29 mouse cellular contexts compared by ENCODE assay signal in genomic region chr1:178342063-178342462, GRCm38 (mm10). TPM values are rescaled to one million over a fixed set of nuclear protein-coding genes. Genes with fewer than 3 reads are reported as not detected.
DNase-seq lines count a peak whose midpoint lies in the region; ATAC-seq and TF ChIP-seq lines count a peak whose summit lies in the region.
"Had no signal": no experiment of that assay in that cellular context is flagged by ENCODE, and none has a peak within 500 bp of the region (broad histone marks: within the 10 kb centered on the region; RNA-seq: fewer than 3 reads in every experiment).

No protein-coding gene starts in this region.

- no peaks in the 10 kb centered on the region for H3K27me3 ChIP-seq in MEL (ENCODE audit: control insufficient read depth in 1 of 2, insufficient read depth in 2 of 2, low read length in 2 of 2)
- H3K27me3 ChIP-seq in hindbrain, embryonic 11.5 days (ENCODE audit: control insufficient read depth, insufficient read depth, low read length), result no peaks in the 10 kb centered on the region
- H3K27me3 ChIP-seq: CH12.LX; embryonic facial prominence, embryonic 13.5 days; embryonic facial prominence, embryonic 15.5 days; forebrain, embryonic 12.5 days; Patski had no signal

- H3K9me3 ChIP-seq in MEL (replicated peaks; ENCODE audit: insufficient read depth, low read length), result no peaks in the 10 kb centered on the region
- H3K9me3 ChIP-seq in hindbrain, embryonic 11.5 days (ENCODE audit: control insufficient read depth, low read length), result no peaks in the 10 kb centered on the region
- H3K9me3 ChIP-seq: embryonic facial prominence, embryonic 13.5 days; embryonic facial prominence, embryonic 15.5 days; forebrain, embryonic 10.5 days; forebrain, embryonic 12.5 days; G1E had no signal

- intact Hi-C loops in left cerebral cortex, postnatal 25 days (cut with DNase I), result no loop called here

- TF ChIP-seq RAD21 in MEL (IDR thresholded peaks at IDR 0.05; ENCODE audit: low read depth, low read length), result no peak

- no peak for TF ChIP-seq POLR2A in MEL (IDR thresholded peaks at IDR 0.05; ENCODE audit: control insufficient read depth in 1 of 2, insufficient read depth in 1 of 2, low read depth in 1 of 2, low read length in 2 of 2, poor library complexity in 1 of 2)
- no peak for TF ChIP-seq POLR2A in bone marrow macrophage, adult 2 months (IDR thresholded peaks at IDR 0.05; ENCODE audit: borderline replicate concordance, low read depth, low read length)

- H3K36me3 ChIP-seq in MEL (ENCODE audit: control insufficient read depth in 1 of 2, insufficient read depth in 2 of 2, low read length in 2 of 2), result peaks cover 0 to 11% of the 10 kb centered on the region in 2 experiments; a peak in 2 of 4 replicates
- H3K36me3 ChIP-seq in hindbrain, embryonic 11.5 days (ENCODE audit: control insufficient read depth, insufficient read depth, low read length), result no peaks in the 10 kb centered on the region
- H3K36me3 ChIP-seq: embryonic facial prominence, embryonic 13.5 days; embryonic facial prominence, embryonic 15.5 days; forebrain, embryonic 10.5 days; forebrain, embryonic 12.5 days had no signal

- H3K79me2 ChIP-seq in MEL (ENCODE audit: control insufficient read depth, insufficient read depth, low read length, poor library complexity), result peaks cover 11% of the 10 kb centered on the region

- peak; percentile 29 to 49; a peak in 3 of 4 replicates for TF ChIP-seq EP300 in MEL (IDR thresholded peaks at IDR 0.05; ENCODE audit: low read depth in 1 of 2, low read length in 2 of 2)

- H3K4me2 ChIP-seq in hindbrain, embryonic 11.5 days (replicated peaks; ENCODE audit: low read depth, low read length), result no peak overlapping the region
- H3K4me2 ChIP-seq: embryonic facial prominence, embryonic 13.5 days; embryonic facial prominence, embryonic 15.5 days; forebrain, embryonic 12.5 days had no signal

- H3K4me1 ChIP-seq in MEL (ENCODE audit: control insufficient read depth in 1 of 2, insufficient read depth in 2 of 2, low read length in 2 of 2), result peaks cover 3 to 8% of the 10 kb centered on the region in 2 experiments; a peak in 2 of 4 replicates
- peaks cover 26% of the 10 kb centered on the region for H3K4me1 ChIP-seq in bone marrow macrophage, adult 2 months (ENCODE audit: control insufficient read depth, insufficient read depth, low read length)
- H3K4me1 ChIP-seq in hindbrain, embryonic 11.5 days (replicated peaks; ENCODE audit: control insufficient read depth, insufficient read depth, low read length), result no peaks in the 10 kb centered on the region; the same call in 1 of the 2 replicates
- H3K4me1 ChIP-seq: embryonic facial prominence, embryonic 13.5 days; embryonic facial prominence, embryonic 15.5 days had no signal

- no peak overlapping the region for H3K4me3 ChIP-seq in MEL (ENCODE audit: control insufficient read depth in 1 of 2, insufficient read depth in 1 of 2, low read depth in 2 of 2, low read length in 2 of 2)
- peak overlapping the region; percentile 4; the same call in 1 of the 2 replicates for H3K4me3 ChIP-seq in bone marrow macrophage, adult 2 months (ENCODE audit: insufficient read depth, low read length)
- no peak overlapping the region for H3K4me3 ChIP-seq in hindbrain, embryonic 11.5 days (ENCODE audit: low read depth, low read length)
- H3K4me3 ChIP-seq: embryonic facial prominence, embryonic 13.5 days; embryonic facial prominence, embryonic 15.5 days; erythroblast, embryonic 14.5 days; forebrain, embryonic 10.5 days; forebrain, embryonic 12.5 days had no signal

- DNase-seq in heart, adult 11 months, result peak; percentile 90
- no peak for DNase-seq in heart, adult 8-10 months (ENCODE audit: low spot score)
- DNase-seq in MEL (ENCODE audit: low read depth, low spot score), result peak; percentile 80
- DNase-seq in left cerebral cortex, postnatal 25 days (ENCODE audit: low spot score in 2 of 2), result no peak
- no peak for DNase-seq in hindbrain, embryonic 11.5 days (ENCODE audit: low spot score)
- DNase-seq: adrenal gland, adult 8-10 months; adrenal gland, postnatal 14 days; adrenal gland, postnatal 36 days; B cell, adult 2 months; cerebellum, adult 11 months; cerebellum, adult 18-20 months; cerebellum, adult 8-10 months; cerebellum, adult 9-11 months; cerebellum, postnatal 14 days; cerebellum, postnatal 36 days; embryo, embryonic 11 days had no signal

- 68% methylated on average over 1 of the region's 1 CpGs for WGBS in hindbrain, embryonic 11.5 days

- TF ChIP-seq CTCF in MEL (IDR thresholded peaks at IDR 0.05 in 2 of 3, conservative IDR thresholded peaks at IDR 0.05 in 1 of 3; ENCODE audit: control insufficient read depth in 1 of 3, insufficient read depth in 1 of 3, low read depth in 2 of 3, low read length in 3 of 3, poor library complexity in 1 of 3, severe bottlenecking in 1 of 3), result no peak
- no peak for TF ChIP-seq CTCF in bone marrow macrophage, adult 2 months (IDR thresholded peaks at IDR 0.05; ENCODE audit: low read depth, low read length)

- no peak overlapping the region for H3K27ac ChIP-seq in MEL (ENCODE audit: control insufficient read depth, low read depth, low read length)
- peak overlapping the region; percentile 94 for H3K27ac ChIP-seq in bone marrow macrophage, adult 2 months (ENCODE audit: insufficient read depth, low read depth, low read length)
- H3K27ac ChIP-seq in hindbrain, embryonic 11.5 days (ENCODE audit: low read depth, low read length), result no peak overlapping the region
- H3K27ac ChIP-seq: embryonic facial prominence, embryonic 13.5 days; embryonic facial prominence, embryonic 15.5 days; forebrain, embryonic 10.5 days; forebrain, embryonic 12.5 days had no signal

- no peak for ATAC-seq in hindbrain, embryonic 11.5 days (ENCODE audit: low FRiP score)
- ATAC-seq: activated CD4-positive, CD25-positive, alpha-beta regulatory T cell, adult 4 months; CD4-positive, CD25-positive, alpha-beta regulatory T cell, adult 4 months; forebrain, embryonic 14.5 days; forebrain, embryonic 16.5 days; Patski had no signal

- H3K9ac ChIP-seq in MEL (ENCODE audit: control insufficient read depth, low read depth, low read length, poor library complexity, severe bottlenecking), result no peak overlapping the region
- no peak overlapping the region for H3K9ac ChIP-seq in hindbrain, embryonic 11.5 days (ENCODE audit: low read depth, low read length)
- H3K9ac ChIP-seq: embryonic facial prominence, embryonic 13.5 days; embryonic facial prominence, embryonic 15.5 days; forebrain, embryonic 12.5 days had no signal

TF ChIP-seq in MEL, 35 proteins besides CTCF, POLR2A, EP300 and RAD21:
- TF ChIP-seq RCOR1 (IDR thresholded peaks at IDR 0.05; ENCODE audit: low read depth, low read length) (peak; percentile 94), TCF12 (IDR thresholded peaks at IDR 0.05; ENCODE audit: low read depth, low read length) (no peak), ZNF384 (IDR thresholded peaks at IDR 0.05; ENCODE audit: low read depth, low read length) (peak; percentile 88), MXI1 (IDR thresholded peaks at IDR 0.05; ENCODE audit: low read depth, low read length) (no peak), MEF2A (IDR thresholded peaks at IDR 0.05; ENCODE audit: extremely low read depth, insufficient replicate concordance, low read depth, low read length, poor library complexity, severe bottlenecking) (no peak), ZC3H11A (IDR thresholded peaks at IDR 0.05; ENCODE audit: low read depth, low read length) (no peak), KAT2A (conservative IDR thresholded peaks at IDR 0.05; ENCODE audit: low read depth, low read length) (no peak), USF1 (IDR thresholded peaks at IDR 0.05; ENCODE audit: low read depth, low read length) (peak; percentile 24; the same call in 1 of the 2 replicates), NELFE (IDR thresholded peaks at IDR 0.05; ENCODE audit: low read depth, low read length) (no peak), HCFC1 (IDR thresholded peaks at IDR 0.05; ENCODE audit: low read depth, low read length) (0 out of 2 replicates have a peak, but pooled peaks have one; percentile 20)

RNA-seq across cellular contexts. Expression of gene Hnrnpu, which starts 4.5 kb away (rescaled TPM):
- total RNA-seq in heart, adult 8-10 months (2022), result 100 to 1,000 TPM; 147 to 166 (median 155) TPM
- total RNA-seq in MEL (2012; rRNA removed), result 373 and 409 TPM in 2 replicates
- 1,000 to 10,000 TPM in 1 of 2 experiments, 100 to 1,000 TPM in 1; 789 to 2,754 TPM for polyA plus RNA-seq in MEL (2012; ENCODE audit: insufficient read depth in 1 of 2, insufficient read length in 2 of 2, low read depth in 1 of 2, low replicate concordance in 2 of 2, missing spikeins in 1 of 2)
- 534 and 556 TPM in 2 replicates for polyA plus RNA-seq in bone marrow macrophage, adult 2 months (2012; ENCODE audit: insufficient read depth, insufficient read length, missing spikeins)
- 100 to 1,000 TPM; 382 to 390 TPM for total RNA-seq in left cerebral cortex, postnatal 25 days (2021)
- polyA plus RNA-seq in hindbrain, embryonic 11.5 days (2014; fragmentation: Nextera tagmentation; extraction: Ambion mirVana), result 828 and 847 TPM in 2 replicates

RNA-seq across cellular contexts. Expression of gene Cox20, which starts 23.1 kb away (rescaled TPM):
- total RNA-seq in heart, adult 8-10 months (2022), result 100 to 1,000 TPM in 2 of 4 experiments, 10 to 100 TPM in 2; 90.6 to 125 (median 103) TPM
- total RNA-seq in MEL (2012; rRNA removed), result 24.3 and 26.8 TPM in 2 replicates
- 10 to 100 TPM in 1 of 2 experiments, not detected in 1; 27.3 TPM for polyA plus RNA-seq in MEL (2012; ENCODE audit: insufficient read depth in 1 of 2, insufficient read length in 2 of 2, low read depth in 1 of 2, low replicate concordance in 2 of 2, missing spikeins in 1 of 2)
- polyA plus RNA-seq in bone marrow macrophage, adult 2 months (2012; ENCODE audit: insufficient read depth, insufficient read length, missing spikeins), result 73.7 and 80.6 TPM in 2 replicates
- 10 to 100 TPM; 29.8 to 33.8 TPM for total RNA-seq in left cerebral cortex, postnatal 25 days (2021)
- 111 and 123 TPM in 2 replicates for polyA plus RNA-seq in hindbrain, embryonic 11.5 days (2014; fragmentation: Nextera tagmentation; extraction: Ambion mirVana)

Comparison
In these comparisons a context has a peak if more than half of its experiments do, and no peak if none do; other contexts are left out.
1. DNase-seq: peak in heart, adult 11 months (single experiment) and MEL (single experiment); none in heart, adult 8-10 months (single experiment), left cerebral cortex, postnatal 25 days (0 of 2) and hindbrain, embryonic 11.5 days (single experiment).